Mouse (Mus musculus) midbrain, embryonic 13.5 days (tissue): ENCODE results near the gene Gimap1. TPM values are rescaled to one million over a fixed set of nuclear protein-coding genes. Genes with fewer than 3 reads are reported as not detected.

ENCODE experiments used
- ATAC-seq: fragments of 200-750 bp; cut with Nextera tagmentation; 2 replicates; pipeline ENCODE4 v1.8.0; 2017; ENCODE audit warnings: mild to moderate bottlenecking, moderate TSS enrichment, moderate library complexity
- H3K27ac ChIP-seq: fragments of 300-500 bp; sonication (generic); 2 replicates; pipeline ENCODE4 v1.5.1; 2015; ENCODE audit warnings: inconsistent platforms, mild to moderate bottlenecking, moderate library complexity
- H3K27me3 ChIP-seq: fragments of 300-500 bp; sonication (generic); 2 replicates; pipeline ENCODE4 v1.6.1; 2015; ENCODE audit warnings: mild to moderate bottlenecking, inconsistent platforms
- H3K36me3 ChIP-seq: fragments of 300-500 bp; sonication (generic); 2 replicates; pipeline ENCODE4 v1.6.1; 2015; ENCODE audit warnings: mild to moderate bottlenecking, inconsistent platforms
- H3K4me1 ChIP-seq: fragments of 300-500 bp; sonication (generic); replicated peaks from 2 replicates; pipeline ENCODE4 v1.6.1; 2015; ENCODE audit warnings: inconsistent platforms
- H3K4me2 ChIP-seq: fragments of 300-500 bp; sonication (generic); replicated peaks from 2 replicates; pipeline ENCODE4 v1.6.1; 2015; ENCODE audit warnings: moderate library complexity, mild to moderate bottlenecking, inconsistent platforms
- H3K4me3 ChIP-seq: fragments of 300-500 bp; sonication (generic); replicated peaks from 2 replicates; pipeline ENCODE4 v1.5.1; 2015; ENCODE audit warnings: mild to moderate bottlenecking, inconsistent platforms
- H3K9ac ChIP-seq: fragments of 300-500 bp; sonication (generic); replicated peaks from 2 replicates; pipeline ENCODE4 v1.6.1; 2015; ENCODE audit warnings: mild to moderate bottlenecking, inconsistent platforms
- H3K9me3 ChIP-seq: fragments of 300-500 bp; sonication (generic); 2 replicates; pipeline ENCODE4 v1.6.1; 2016; ENCODE audit warnings: mild to moderate bottlenecking, inconsistent platforms
- WGBS: fragments of 180-500 bp; shearing (Covaris S2); methylation state at CpG from one replicate; pipeline ENCODE4 v1.1.7; 2015; 5-methylcytosine and 5-hydroxymethylcytosine counted together
- polyA plus RNA-seq: library from polyadenylated mRNA; unstranded; fragments of >200 nt; fragmentation: Nextera tagmentation; extraction: Ambion mirVana; gene quantifications from 2 replicates; pipeline ENCODE4 v1.2.1, GENCODE M21; 2015

Gimap1 gene
- polyA plus RNA-seq, 1 experiment from 2014 or later = 5.2 TPM

GRCm38 (mm10) chr6:48706130-48706529 is 32.7 kb upstream of the Gimap1 start:
- no peak overlapping the region for H3K9ac ChIP-seq
- no peak overlapping the region for H3K27ac ChIP-seq
- H3K36me3 ChIP-seq = no peaks in the 10 kb centered on the region
- 55% methylated on average over 3 of the region's 3 CpGs for WGBS
- no peak for ATAC-seq
- H3K9me3 ChIP-seq = no peaks in the 10 kb centered on the region
- no peak overlapping the region for H3K4me2 ChIP-seq
- no peaks in the 10 kb centered on the region for H3K4me1 ChIP-seq
- H3K4me3 ChIP-seq = no peak overlapping the region
- H3K27me3 ChIP-seq = no peaks in the 10 kb centered on the region

GRCm38 (mm10) chr6:48718455-48718854 is 20.4 kb upstream of the Gimap1 start, which contains the start of the genes Gm28053 and Gimap7:
Gene Gm28053, plus strand, starts transcription at chr6:48718607.
Gene Gimap7, plus strand, starts transcription at chr6:48718621.
- Histone ChIP-seq H3K4me2 (no peak within 1 kb of the TSS), H3K4me1 (no peaks in the 10 kb centered on the region), H3K27ac (no peak within 1 kb of the TSS), H3K9ac (no peak within 1 kb of the TSS), H3K36me3 (no peaks in the 10 kb centered on the region), H3K9me3 (no peaks in the 10 kb centered on the region), H3K27me3 (no peaks in the 10 kb centered on the region), H3K4me3 (no peak within 1 kb of the TSS)
- no peak for ATAC-seq
- 49% methylated on average over 2 of the region's 2 CpGs for WGBS

- Histone ChIP-seq H3K4me1 (peaks cover 1% of the 10 kb centered on the region; the same call in 1 of the 2 replicates), H3K9me3 (no peaks in the 10 kb centered on the region), H3K9ac (no peak overlapping the region), H3K4me3 (no peak overlapping the region), H3K4me2 (no peak overlapping the region), H3K27ac (no peak overlapping the region), H3K36me3 (no peaks in the 10 kb centered on the region), H3K27me3 (no peaks in the 10 kb centered on the region)
- 80% methylated on average over 4 of the region's 4 CpGs for WGBS
- no peak for ATAC-seq
Measured at GRCm38 (mm10) chr6:48720326-48720725, 18.5 kb upstream of the Gimap1 start.

- H3K9me3 ChIP-seq = no peaks in the 10 kb centered on the region
- H3K27ac ChIP-seq = no peak overlapping the region
- no peaks in the 10 kb centered on the region for H3K27me3 ChIP-seq
- no peak overlapping the region for H3K4me3 ChIP-seq
- H3K4me2 ChIP-seq = no peak overlapping the region
- WGBS = 89% methylated on average over 8 of the region's 8 CpGs
- peaks cover 7% of the 10 kb centered on the region; the same call in 1 of the 2 replicates for H3K4me1 ChIP-seq
- no peak overlapping the region for H3K9ac ChIP-seq
- no peaks in the 10 kb centered on the region for H3K36me3 ChIP-seq
- ATAC-seq = no peak
Measured at GRCm38 (mm10) chr6:48723468-48723867, 15.4 kb upstream of the Gimap1 start.

- no peak for ATAC-seq
- Histone ChIP-seq H3K4me3 (no peak overlapping the region), H3K27ac (no peak overlapping the region), H3K9me3 (no peaks in the 10 kb centered on the region), H3K27me3 (no peaks in the 10 kb centered on the region), H3K4me1 (peaks cover 7% of the 10 kb centered on the region; the same call in 1 of the 2 replicates), H3K9ac (no peak overlapping the region), H3K36me3 (no peaks in the 10 kb centered on the region), H3K4me2 (no peak overlapping the region)
- 0% methylated on average over 1 of the region's 1 CpGs for WGBS
Measured at GRCm38 (mm10) chr6:48725476-48725875, 13.4 kb upstream of the Gimap1 start.

GRCm38 (mm10) chr6:48727761-48728160 is 11.1 kb upstream of the Gimap1 start:
- 91% methylated on average over 5 of the region's 5 CpGs for WGBS
- no peaks in the 10 kb centered on the region for H3K27me3 ChIP-seq
- H3K4me3 ChIP-seq = no peak overlapping the region
- no peak overlapping the region for H3K27ac ChIP-seq
- no peak for ATAC-seq
- no peaks in the 10 kb centered on the region for H3K36me3 ChIP-seq
- H3K4me2 ChIP-seq = no peak overlapping the region
- no peaks in the 10 kb centered on the region for H3K9me3 ChIP-seq
- H3K4me1 ChIP-seq = peaks cover 7% of the 10 kb centered on the region; the same call in 1 of the 2 replicates
- no peak overlapping the region for H3K9ac ChIP-seq

GRCm38 (mm10) chr6:48732864-48733304 is 6.0 kb upstream of the Gimap1 start:
- Histone ChIP-seq H3K4me2 (no peak overlapping the region), H3K27me3 (no peaks in the 10 kb centered on the region), H3K9ac (no peak overlapping the region), H3K4me3 (no peak overlapping the region), H3K4me1 (no peaks in the 10 kb centered on the region), H3K9me3 (no peaks in the 10 kb centered on the region), H3K27ac (no peak overlapping the region), H3K36me3 (no peaks in the 10 kb centered on the region)
- 66% methylated on average over 8 of the region's 8 CpGs for WGBS
- no peak for ATAC-seq

- Histone ChIP-seq H3K4me2 (no peak overlapping the region), H3K9ac (no peak overlapping the region), H3K9me3 (no peaks in the 10 kb centered on the region), H3K27me3 (no peaks in the 10 kb centered on the region), H3K4me3 (no peak overlapping the region), H3K36me3 (no peaks in the 10 kb centered on the region), H3K4me1 (no peaks in the 10 kb centered on the region), H3K27ac (no peak overlapping the region)
- WGBS = 80% methylated on average over 1 of the region's 1 CpGs
- no peak for ATAC-seq
Measured at GRCm38 (mm10) chr6:48733660-48734059, 5.2 kb upstream of the Gimap1 start.

- no peaks in the 10 kb centered on the region for H3K36me3 ChIP-seq
- H3K4me2 ChIP-seq = no peak overlapping the region
- no peak for ATAC-seq
- no peaks in the 10 kb centered on the region for H3K4me1 ChIP-seq
- no peak overlapping the region for H3K4me3 ChIP-seq
- peaks cover 12% of the 10 kb centered on the region for H3K27me3 ChIP-seq
- no peak overlapping the region for H3K9ac ChIP-seq
- WGBS = 78% methylated on average over 2 of the region's 2 CpGs
- no peak overlapping the region for H3K27ac ChIP-seq
- H3K9me3 ChIP-seq = no peaks in the 10 kb centered on the region
Measured at GRCm38 (mm10) chr6:48737053-48737452, 1.8 kb upstream of the Gimap1 start.

- ATAC-seq = no peak
- Histone ChIP-seq H3K4me3 (no peak overlapping the region), H3K9ac (no peak overlapping the region), H3K4me2 (no peak overlapping the region), H3K27ac (no peak overlapping the region), H3K36me3 (no peaks in the 10 kb centered on the region), H3K9me3 (no peaks in the 10 kb centered on the region), H3K4me1 (peaks cover 5% of the 10 kb centered on the region), H3K27me3 (peaks cover 19% of the 10 kb centered on the region)
- 91% methylated on average over 5 of the region's 5 CpGs for WGBS
Measured at GRCm38 (mm10) chr6:48737688-48738087, 1.2 kb upstream of the Gimap1 start.

GRCm38 (mm10) chr6:48739780-48740055 is 864 bp downstream of the Gimap1 start:
- Histone ChIP-seq H3K9me3 (no peaks in the 10 kb centered on the region), H3K4me1 (peaks cover 9% of the 10 kb centered on the region), H3K4me3 (no peak overlapping the region), H3K27ac (no peak overlapping the region), H3K9ac (no peak overlapping the region), H3K27me3 (peaks cover 30% of the 10 kb centered on the region), H3K4me2 (no peak overlapping the region), H3K36me3 (no peaks in the 10 kb centered on the region)
- 89% methylated on average over 3 of the region's 3 CpGs for WGBS
- ATAC-seq = no peak

- Histone ChIP-seq H3K27ac (no peak overlapping the region), H3K4me2 (no peak overlapping the region), H3K27me3 (peaks cover 30% of the 10 kb centered on the region), H3K9me3 (no peaks in the 10 kb centered on the region), H3K4me1 (peaks cover 9% of the 10 kb centered on the region), H3K4me3 (no peak overlapping the region), H3K36me3 (no peaks in the 10 kb centered on the region), H3K9ac (no peak overlapping the region)
- 77% methylated on average over 3 of the region's 3 CpGs for WGBS
- ATAC-seq = no peak
Measured at GRCm38 (mm10) chr6:48740501-48741169, 1.8 kb downstream of the Gimap1 start.

- Histone ChIP-seq H3K36me3 (no peaks in the 10 kb centered on the region), H3K4me1 (peaks cover 9% of the 10 kb centered on the region), H3K9ac (no peak overlapping the region), H3K4me3 (no peak overlapping the region), H3K27me3 (peaks cover 30% of the 10 kb centered on the region), H3K4me2 (no peak overlapping the region), H3K9me3 (no peaks in the 10 kb centered on the region), H3K27ac (no peak overlapping the region)
- ATAC-seq = no peak
- WGBS = 31% methylated on average over 3 of the region's 3 CpGs
Measured at GRCm38 (mm10) chr6:48741273-48741672, 2.4 kb downstream of the Gimap1 start.
